In genomic region chr14:108911138-108911841, GRCm38 (mm10) we compare ENCODE assay signal across 8 mouse cellular contexts. TPM values are rescaled to one million over a fixed set of nuclear protein-coding genes. Genes with fewer than 3 reads are reported as not detected.
A peak's percentile ranks its signal among the peaks of the same experiment; 100 is the strongest.
DNase-seq lines count a peak whose midpoint lies in the region; ATAC-seq and TF ChIP-seq lines count a peak whose summit lies in the region.
"Had no signal": no experiment of that assay in that cellular context is flagged by ENCODE, and none has a peak within 500 bp of the region (broad histone marks: within the 10 kb centered on the region; RNA-seq: fewer than 3 reads in every experiment).

No protein-coding gene starts in this region.

- peak overlapping the region; percentile 89 for H3K4me2 ChIP-seq in forebrain, embryonic 13.5 days
- peak overlapping the region; percentile 52 for H3K4me2 ChIP-seq in stomach, postnatal 0 days (replicated peaks; ENCODE audit: low read depth)

- no peak for DNase-seq in ES-E14 (ENCODE audit: low read depth, low spot score)
- DNase-seq in brain, adult 2 months (ENCODE audit: low read depth, low spot score), result peak; percentile 92
- DNase-seq in layer of hippocampus, adult 9-10 months (ENCODE audit: low spot score), result peak; percentile 18
- peak; percentile 40 for DNase-seq in midbrain, embryonic 10.5 days (ENCODE audit: low spot score)
- DNase-seq in stomach, postnatal 0 days (ENCODE audit: low spot score), result no peak

- peaks cover 0 to 2% of the 10 kb centered on the region in 2 experiments; a peak in 1 of 4 replicates for H3K4me1 ChIP-seq in ES-E14 (ENCODE audit: control insufficient read depth in 2 of 2, insufficient read depth in 2 of 2, low read length in 2 of 2, poor library complexity in 1 of 2)
- H3K4me1 ChIP-seq in forebrain, embryonic 13.5 days, result peaks cover 35% of the 10 kb centered on the region
- H3K4me1 ChIP-seq in midbrain, embryonic 10.5 days, result peaks cover 40% of the 10 kb centered on the region
- peaks cover 3% of the 10 kb centered on the region; the same call in 1 of the 2 replicates for H3K4me1 ChIP-seq in stomach, postnatal 0 days (replicated peaks; ENCODE audit: control insufficient read depth, insufficient read depth)

- H3K27me3 ChIP-seq in forebrain, embryonic 13.5 days, result no peaks in the 10 kb centered on the region
- peaks cover 28% of the 10 kb centered on the region for H3K27me3 ChIP-seq in midbrain, embryonic 10.5 days (ENCODE audit: low read depth, poor library complexity, severe bottlenecking)
- no peaks in the 10 kb centered on the region; the same call in 1 of the 2 replicates for H3K27me3 ChIP-seq in stomach, postnatal 0 days (ENCODE audit: control insufficient read depth, insufficient read depth, low read length)

- in situ Hi-C loops in ES-E14 (cut with MboI; ENCODE audit: low sequenced_read_pairs in 2 of 2, unreplicated experiment in 2 of 2), result no loop called here

- no peak overlapping the region for H3K9ac ChIP-seq in ES-E14 (ENCODE audit: insufficient read depth, low read depth, low read length, poor library complexity, severe bottlenecking)
- peak overlapping the region; percentile 79 for H3K9ac ChIP-seq in forebrain, embryonic 13.5 days
- no peak overlapping the region for H3K9ac ChIP-seq in stomach, postnatal 0 days (ENCODE audit: low read length)

- whole genome bisulfite sequencing in forebrain, embryonic 13.5 days, result 1% methylated on average over 24 of the region's 24 CpGs
- under 1% methylated on average over 24 of the region's 24 CpGs for WGBS in midbrain, embryonic 10.5 days
- WGBS in stomach, postnatal 0 days, result 4% methylated on average over 24 of the region's 24 CpGs

- no peak for TF ChIP-seq CTCF in stomach, postnatal 0 days (IDR thresholded peaks at IDR 0.05; ENCODE audit: low read depth)

- 0 out of 2 replicates have a peak, but pooled peaks have one; percentile 12 for ATAC-seq in forebrain, embryonic 13.5 days
- ATAC-seq in stomach, postnatal 0 days (ENCODE audit: low FRiP score, low TSS enrichment), result no peak
- ATAC-seq in CD4-positive, CD25-positive, alpha-beta regulatory T cell, adult 4 months, result no peak

- no peak overlapping the region for H3K27ac ChIP-seq in ES-E14 (ENCODE audit: insufficient read depth, low read depth, low read length, poor library complexity, severe bottlenecking)
- H3K27ac ChIP-seq in forebrain, embryonic 13.5 days, result no peak overlapping the region
- peak overlapping the region; percentile 69 for H3K27ac ChIP-seq in midbrain, embryonic 10.5 days (replicated peaks)
- no peak overlapping the region for H3K27ac ChIP-seq in stomach, postnatal 0 days (replicated peaks)

- no peaks in the 10 kb centered on the region for H3K9me3 ChIP-seq in ES-E14 (ENCODE audit: control insufficient read depth, insufficient read depth, low read depth, low read length)
- H3K9me3 ChIP-seq in forebrain, embryonic 13.5 days (replicated peaks), result no peaks in the 10 kb centered on the region
- H3K9me3 ChIP-seq in midbrain, embryonic 10.5 days (replicated peaks), result no peaks in the 10 kb centered on the region
- H3K9me3 ChIP-seq in stomach, postnatal 0 days (ENCODE audit: control insufficient read depth, low read length), result no peaks in the 10 kb centered on the region

- H3K36me3 ChIP-seq in ES-E14 (ENCODE audit: control insufficient read depth, insufficient read depth, low read length, poor library complexity, severe bottlenecking), result no peaks in the 10 kb centered on the region
- H3K36me3 ChIP-seq in forebrain, embryonic 13.5 days (ENCODE audit: poor library complexity, severe bottlenecking), result no peaks in the 10 kb centered on the region
- no peaks in the 10 kb centered on the region for H3K36me3 ChIP-seq in midbrain, embryonic 10.5 days
- H3K36me3 ChIP-seq in stomach, postnatal 0 days (ENCODE audit: control insufficient read depth, insufficient read depth, low read length), result no peaks in the 10 kb centered on the region

- peak overlapping the region; percentile 44 to 49; a peak in 3 of 4 replicates for H3K4me3 ChIP-seq in ES-E14 (ENCODE audit: insufficient read depth in 1 of 2, low read depth in 1 of 2, low read length in 2 of 2, poor library complexity in 1 of 2, severe bottlenecking in 1 of 2)
- H3K4me3 ChIP-seq in forebrain, embryonic 13.5 days, result peak overlapping the region; percentile 74
- H3K4me3 ChIP-seq in midbrain, embryonic 10.5 days, result peak overlapping the region; percentile 63
- H3K4me3 ChIP-seq in stomach, postnatal 0 days (ENCODE audit: low read depth, low read length), result peak overlapping the region; percentile 34

- TF ChIP-seq EP300 in stomach, postnatal 0 days (optimal IDR thresholded peaks at IDR 0.05), result no peak

TF ChIP-seq in ES-E14, 5 proteins besides CTCF, POLR2A, EP300 and RAD21:
- TF ChIP-seq ZC3H11A (IDR thresholded peaks at IDR 0.05; ENCODE audit: borderline replicate concordance, low read depth, low read length), result no peak
- TF ChIP-seq ZNF384 (IDR thresholded peaks at IDR 0.05; ENCODE audit: low read depth, low read length), result no peak
- TF ChIP-seq MAFK (IDR thresholded peaks at IDR 0.05; ENCODE audit: insufficient read depth, low read depth, low read length), result no peak
- no peak for TF ChIP-seq CHD2 (IDR thresholded peaks at IDR 0.05; ENCODE audit: low read depth, low read length)
- no peak for TF ChIP-seq HCFC1 (IDR thresholded peaks at IDR 0.05; ENCODE audit: borderline replicate concordance, insufficient read depth, low read length)
TF ChIP-seq in ES-E14: peak in this region for 0.

RNA-seq across cellular contexts. Expression of gene Slitrk1, which starts 2.7 kb away (rescaled TPM):
- not detected in 2 replicates for total RNA-seq in ES-E14 (2012; rRNA removed)
- 14.0 and 14.5 TPM in 2 replicates for polyA plus RNA-seq in forebrain, embryonic 13.5 days (2015; fragmentation: Nextera tagmentation; extraction: Ambion mirVana)
- polyA plus RNA-seq in midbrain, embryonic 10.5 days (2016; fragmentation: Nextera tagmentation; extraction: Ambion mirVana), result 2.0 and 5.4 TPM in 2 replicates
- polyA plus RNA-seq in stomach, postnatal 0 days (2015; fragmentation: Nextera tagmentation; extraction: Ambion mirVana), result 0.42 and 0.44 TPM in 2 replicates
- not detected for polyA plus RNA-seq in CD4-positive, CD25-positive, alpha-beta regulatory T cell, adult 4 months (2017; shearing (Covaris generic))
- polyA plus RNA-seq: spleen, adult 2 months had no signal

Comparison
In these comparisons a context has a peak if more than half of its experiments do, and no peak if none do; other contexts are left out.
1. DNase-seq: peak in brain, adult 2 months (single experiment), layer of hippocampus, adult 9-10 months (single experiment) and midbrain, embryonic 10.5 days (single experiment); none in ES-E14 (single experiment) and stomach, postnatal 0 days (single experiment).
2. Peak in every context shown above with its lines, with median percentiles within 50 percentile points of each other: H3K4me3 ChIP-seq.